Mouse (Mus musculus) lung, adult 18-20 months (tissue): ENCODE results near the gene Tap2.

Source experiments
- DNase-seq, 2 experiments: peaks; one replicate each; pipeline ENCODE4 v3.0.0; 2022; ENCODE audit warnings: mixed read lengths in 2 of 2

Gene Tap2

DNA sequence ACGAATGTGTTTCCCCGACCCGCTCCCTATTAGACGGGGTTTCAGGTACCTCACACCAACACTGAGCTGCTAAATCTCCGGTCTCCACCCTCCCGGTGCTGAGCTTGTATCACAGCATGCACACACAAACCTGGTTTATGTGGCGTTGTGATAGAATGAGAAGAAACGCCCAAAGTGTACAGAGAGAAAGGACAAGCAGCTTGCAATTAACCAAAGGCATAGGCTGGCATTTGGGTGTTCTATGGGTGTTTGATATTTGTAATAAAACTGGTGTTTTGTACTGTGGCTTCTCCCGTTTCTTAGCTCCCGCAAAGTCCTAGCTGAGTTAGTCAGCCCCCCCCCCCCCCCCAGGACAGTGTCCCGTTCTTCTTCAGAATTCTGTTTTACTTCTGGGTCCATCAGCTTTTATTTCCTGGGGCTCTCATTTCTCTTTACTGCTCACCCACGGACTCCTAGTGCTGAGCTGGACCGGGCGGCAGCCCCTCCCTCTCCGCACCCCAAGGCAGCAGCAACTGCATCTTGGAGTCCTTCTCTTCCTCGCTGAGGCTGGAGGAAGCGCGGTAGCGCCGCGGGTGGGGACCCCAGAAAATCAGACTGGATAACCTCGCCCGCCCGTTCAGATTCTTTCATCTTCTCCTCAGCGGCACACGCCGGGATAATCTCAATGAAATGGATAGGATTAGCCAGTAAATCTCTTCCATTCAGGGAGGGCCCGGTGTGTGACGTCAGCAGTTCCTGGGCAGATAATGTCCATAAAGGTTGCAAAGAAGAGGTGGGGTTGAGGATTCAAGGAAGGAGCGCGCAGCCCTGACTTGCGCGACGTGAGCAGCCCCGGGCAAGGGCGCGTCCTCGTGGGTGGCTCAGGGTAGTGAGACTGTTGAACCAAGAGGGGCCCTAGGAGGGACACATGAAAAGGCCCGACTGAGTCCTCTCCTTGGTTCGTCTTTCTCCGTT lies 6.1 kb upstream of the Tap2 start, which contains the start of gene Psmb8:
Psmb8 (plus strand) TSS at position 781 of the 954 bp plus-strand sequence.
- peak; percentile 97 for DNase-seq

GRCm38 (mm10) chr17:34197904-34198520 lies 5.3 kb upstream of the Tap2 start:
- peak; percentile 80 to 83 for DNase-seq

DNA sequence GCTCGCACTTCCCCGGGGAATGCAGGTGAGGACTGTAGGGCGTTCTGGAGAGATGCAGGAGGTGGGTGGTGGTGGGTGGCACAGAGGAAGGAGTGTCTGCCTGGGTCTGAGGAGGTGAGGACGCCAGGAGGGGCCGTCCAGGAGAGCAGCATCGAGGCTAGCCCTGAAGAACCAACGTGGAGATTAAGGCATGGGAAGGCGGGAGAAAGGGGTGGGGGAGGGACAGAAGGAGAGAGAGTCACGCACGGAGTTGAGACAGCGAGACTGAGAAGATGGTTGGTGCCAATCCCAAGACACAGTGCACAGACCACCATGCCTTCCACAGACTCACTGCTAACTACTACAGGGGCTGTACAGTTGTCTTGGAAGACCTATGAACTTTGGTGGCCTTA lies 4.8 kb upstream of the Tap2 start:
- no peak for DNase-seq

DNA sequence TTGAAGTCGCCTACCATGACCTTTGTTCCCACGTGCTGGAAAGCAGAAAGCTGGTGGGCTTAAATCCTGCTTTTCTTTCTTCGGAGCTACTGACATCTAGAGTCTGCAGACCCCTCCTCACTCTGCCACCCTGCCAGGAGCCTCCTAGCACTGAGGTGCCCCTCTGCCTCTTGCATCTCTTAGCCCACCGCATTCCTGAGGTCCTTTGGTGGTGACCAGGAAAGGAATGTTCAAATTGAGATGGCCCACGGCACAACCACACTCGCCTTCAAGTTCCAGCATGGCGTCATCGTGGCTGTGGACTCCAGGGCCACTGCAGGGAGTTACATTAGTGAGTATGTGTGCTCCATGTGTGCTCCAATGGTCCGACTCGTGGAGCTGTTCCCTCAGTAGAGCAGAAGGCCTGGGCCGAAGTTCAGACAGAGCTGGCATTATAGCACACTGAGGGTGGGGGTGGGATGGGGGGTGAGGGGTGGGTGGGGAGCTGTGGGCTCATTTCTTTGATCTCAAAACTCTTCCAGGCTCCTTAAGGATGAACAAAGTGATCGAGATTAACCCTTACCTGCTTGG lies 4.2 kb upstream of the Tap2 start:
- DNase-seq: no peak

- DNase-seq: no peak
Observed at GRCm38 (mm10) chr17:34200047-34200446, 3.3 kb upstream of the Tap2 start.

- DNase-seq: no peak
Observed at GRCm38 (mm10) chr17:34200772-34201505, 2.4 kb upstream of the Tap2 start.

- no peak for DNase-seq
Observed at GRCm38 (mm10) chr17:34201506-34202055, 1.7 kb upstream of the Tap2 start.

GRCm38 (mm10) chr17:34202760-34203442 lies 426 bp upstream of the Tap2 start:
- no peak for DNase-seq

GRCm38 (mm10) chr17:34204303-34205010 lies 1.1 kb downstream of the Tap2 start:
- peak; percentile 90 to 92 for DNase-seq

GRCm38 (mm10) chr17:34205021-34205745 lies 1.9 kb downstream of the Tap2 start:
- peak in 1 of 2 experiments; percentile 55 for DNase-seq

DNA sequence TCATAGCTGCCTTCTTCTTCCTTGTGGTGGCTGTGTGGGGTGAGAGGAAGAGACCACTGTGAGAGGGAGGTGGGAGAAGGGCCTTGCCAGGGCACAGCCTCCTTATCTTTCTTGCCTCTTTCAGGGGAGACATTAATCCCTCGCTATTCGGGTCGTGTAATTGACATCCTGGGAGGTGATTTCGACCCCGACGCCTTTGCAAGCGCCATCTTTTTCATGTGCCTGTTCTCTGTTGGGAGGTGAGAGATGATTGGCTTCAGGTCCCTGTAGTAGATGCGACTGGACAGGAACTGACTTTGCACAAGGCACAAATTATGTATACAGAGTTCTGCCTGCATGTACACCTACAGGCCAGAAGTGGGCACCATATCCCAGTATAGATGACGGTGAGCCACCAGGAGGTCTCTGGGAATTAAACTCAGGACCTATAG lies 2.4 kb downstream of the Tap2 start:
- no peak for DNase-seq

- DNase-seq: no peak
Observed at GRCm38 (mm10) chr17:34206731-34207130, 3.4 kb downstream of the Tap2 start.

DNA sequence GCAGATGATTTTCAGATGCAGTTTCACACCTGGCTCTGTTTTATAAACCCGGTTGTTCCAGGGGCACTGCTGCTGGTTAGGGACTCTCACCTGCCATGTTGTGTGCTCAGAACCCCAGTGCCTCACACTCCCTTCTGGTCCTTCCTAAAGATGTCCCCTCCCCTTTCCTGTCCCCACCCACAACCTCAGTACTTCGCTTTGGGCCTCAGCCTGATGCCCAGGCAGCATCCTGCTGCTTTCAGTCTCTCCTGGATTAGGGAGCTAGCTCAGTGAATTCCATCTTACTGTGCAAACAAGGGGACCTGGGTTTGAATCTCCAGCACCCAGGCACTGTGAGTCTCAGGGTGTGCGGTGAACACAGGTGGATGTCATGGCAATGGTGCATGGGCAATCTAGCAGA lies 4.1 kb downstream of the Tap2 start:
- no peak for DNase-seq

GRCm38 (mm10) chr17:34207866-34208265 lies 4.5 kb downstream of the Tap2 start:
- DNase-seq: no peak

- DNase-seq: no peak
Observed at GRCm38 (mm10) chr17:34208421-34208820, 5.1 kb downstream of the Tap2 start.

- no peak for DNase-seq
Observed at GRCm38 (mm10) chr17:34209680-34210079, 6.4 kb downstream of the Tap2 start.

GRCm38 (mm10) chr17:34210599-34210998 lies 7.3 kb downstream of the Tap2 start:
- no peak for DNase-seq

DNA sequence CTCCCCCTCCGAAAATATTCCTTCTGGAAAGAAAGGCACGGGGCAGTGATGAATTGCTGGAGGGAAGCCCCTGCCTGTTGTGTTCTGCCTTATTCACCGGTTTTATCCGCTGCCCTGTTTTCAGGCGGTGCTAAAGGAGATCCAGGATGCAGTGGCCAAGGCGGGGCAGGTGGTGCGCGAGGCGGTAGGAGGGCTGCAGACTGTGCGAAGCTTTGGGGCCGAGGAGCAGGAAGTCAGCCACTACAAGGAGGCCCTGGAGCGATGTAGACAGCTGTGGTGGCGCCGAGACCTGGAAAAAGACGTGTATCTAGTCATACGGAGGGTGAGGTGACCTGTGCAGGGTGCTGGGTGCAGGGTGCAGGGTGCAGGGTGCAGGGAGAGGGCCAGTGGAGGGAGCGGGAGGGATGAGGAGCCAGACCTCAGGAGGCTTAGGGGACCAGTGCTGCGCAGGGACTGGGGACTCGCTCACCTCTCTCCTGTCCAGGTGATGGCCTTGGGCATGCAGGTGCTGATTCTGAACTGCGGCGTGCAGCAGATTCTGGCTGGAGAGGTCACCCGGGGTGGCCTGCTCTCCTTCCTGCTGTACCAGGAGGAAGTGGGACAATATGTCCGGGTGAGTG lies 8.5 kb downstream of the Tap2 start:
- no peak for DNase-seq

- DNase-seq: no peak
Observed at GRCm38 (mm10) chr17:34213936-34214335, 10.6 kb downstream of the Tap2 start.

GRCm38 (mm10) chr17:34215176-34215575 lies 11.8 kb downstream of the Tap2 start:
- DNase-seq: no peak
